Mouse (Mus musculus) brain, embryonic 14.5 days (tissue): ENCODE results near the gene Topors. TPM values are rescaled to one million over a fixed set of nuclear protein-coding genes. Genes with fewer than 3 reads are reported as not detected.

Source experiments
- DNase-seq: peaks from one replicate; pipeline ENCODE4 v3.0.0-alpha.2; 2011; ENCODE audit warnings: low read depth
- CTCF ChIP-seq: fragments of 200-500 bp; IDR thresholded peaks from 2 replicates; pipeline ENCODE4 v1.5.1; 2012; ENCODE audit warnings: inconsistent platforms, mild to moderate bottlenecking, moderate library complexity, borderline replicate concordance; ENCODE audit not compliant: insufficient read depth, insufficient read length; ENCODE audit errors: extremely low read depth
- POLR2A ChIP-seq: fragments of 200-500 bp; IDR thresholded peaks from 2 replicates; pipeline ENCODE4 v1.6.1; 2012; ENCODE audit warnings: mild to moderate bottlenecking, inconsistent platforms, borderline replicate concordance; ENCODE audit not compliant: poor library complexity, insufficient read depth, insufficient read length, severe bottlenecking; ENCODE audit errors: extremely low read depth
- polyA plus RNA-seq: library from polyadenylated mRNA; depleted of rRNA; stranded (reverse); fragments of >200 nt; gene quantifications from 2 replicates; pipeline ENCODE4 v1.2.3, GENCODE M21; 2012; rRNA removed

The Topors gene
- polyA plus RNA-seq, 1 experiment: 17.2 TPM

GRCm38 (mm10) chr4:40221876-40222585 lies 47.6 kb downstream of the Topors start:
- no peak for DNase-seq

GRCm38 (mm10) chr4:40221004-40221760 lies 48.5 kb downstream of the Topors start:
- TF ChIP-seq CTCF: no peak
- TF ChIP-seq POLR2A: no peak
- no peak for DNase-seq

More at GRCm38 (mm10) chr4:40221876-40222585, 47.6 kb downstream of the Topors start:
- TF ChIP-seq POLR2A (no peak), CTCF (no peak)

DNA sequence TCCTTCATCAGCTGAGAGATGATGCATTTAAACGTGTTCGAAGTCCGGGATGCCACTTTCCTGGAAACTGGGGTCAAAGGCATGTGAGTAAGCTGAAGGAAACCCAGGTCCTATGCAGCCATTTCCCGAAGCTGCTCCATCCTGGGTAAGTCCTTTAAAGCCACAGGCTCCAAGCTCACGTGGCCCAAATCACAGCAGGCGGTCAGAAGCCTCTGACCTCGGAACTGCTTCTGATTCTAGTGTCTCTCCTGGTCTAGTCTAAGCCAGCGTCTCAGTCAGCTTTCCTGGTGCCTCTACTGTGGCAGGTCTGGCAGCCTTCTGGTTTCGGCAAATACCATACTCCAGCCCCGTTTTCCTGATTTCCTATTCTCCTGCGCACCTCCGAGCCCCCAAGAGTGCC lies 49.2 kb downstream of the Topors start:
- TF ChIP-seq POLR2A: no peak
- no peak for TF ChIP-seq CTCF
- DNase-seq: peak; percentile 7

DNA sequence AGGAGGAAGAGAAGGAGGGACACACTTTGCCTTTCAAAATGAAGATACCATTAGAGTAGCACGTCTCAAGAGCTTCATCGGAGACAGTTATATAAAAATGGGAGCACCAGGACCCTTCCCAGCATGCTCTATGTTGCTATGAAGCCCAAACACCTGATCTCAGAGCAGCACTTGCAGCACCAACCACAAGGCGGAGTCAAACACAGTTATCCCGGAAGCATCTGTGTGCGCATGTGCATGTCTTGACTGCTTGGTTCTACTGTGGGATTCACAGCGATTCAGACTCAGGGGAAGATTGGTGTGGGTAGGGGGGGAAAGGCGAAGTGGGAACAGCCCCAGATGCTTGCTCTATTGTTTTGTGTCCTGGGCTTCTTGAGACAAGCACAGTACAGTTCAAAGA lies 51.3 kb downstream of the Topors start:
- DNase-seq: peak; percentile 35
- TF ChIP-seq POLR2A (no peak), CTCF (peak; percentile 45; the same call in 1 of the 2 replicates)

GRCm38 (mm10) chr4:40217910-40218309 lies 51.7 kb downstream of the Topors start:
- DNase-seq: no peak
- TF ChIP-seq CTCF (0 out of 2 replicates have a peak, but pooled peaks have one; percentile 2), POLR2A (no peak)

- no peak for DNase-seq
- TF ChIP-seq POLR2A (no peak), CTCF (no peak)
Observed at GRCm38 (mm10) chr4:40212177-40212576, 57.5 kb downstream of the Topors start.

Other genes with a start within 250 kb of the Topors start
- gene Aco1, start 126.8 kb downstream of the Topors start, polyA plus RNA-seq: 51.0 and 52.3 TPM in 2 replicates
- 1.6 and 2.8 TPM in 2 replicates for gene Ddx58, start 30.0 kb downstream of the Topors start, polyA plus RNA-seq
- gene Smim27, start 271 bp downstream of the Topors start, polyA plus RNA-seq: 4.4 and 7.6 TPM in 2 replicates
- gene Ndufb6, start 9.6 kb upstream of the Topors start, polyA plus RNA-seq: 116 and 154 TPM in 2 replicates
- gene Tmem215, start 202.3 kb upstream of the Topors start, polyA plus RNA-seq: 0.30 and 0.43 TPM in 2 replicates